Mouse (Mus musculus) limb, embryonic 12.5 days (tissue): ENCODE measurements around the gene Klhl36. TPM values are rescaled to one million over a fixed set of nuclear protein-coding genes. Genes with fewer than 3 reads are reported as not detected.
A peak's percentile ranks its signal among the peaks of the same experiment; 100 is the strongest.

Source experiments
- ATAC-seq: fragments of 200-750 bp; cut with Nextera tagmentation; 2 replicates; pipeline ENCODE4 v1.8.0; 2017; ENCODE audit warnings: low read depth, moderate TSS enrichment; ENCODE audit not compliant: insufficient number of reproducible peaks, insufficient read depth, low FRiP score, low TSS enrichment
- H3K27ac ChIP-seq: fragments of 300-500 bp; sonication (generic); 2 replicates; pipeline ENCODE4 v1.5.1; 2016; ENCODE audit warnings: mild to moderate bottlenecking, moderate library complexity
- H3K27me3 ChIP-seq: fragments of 300-500 bp; sonication (generic); 2 replicates; pipeline ENCODE4 v1.6.1; 2016; ENCODE audit warnings: mild to moderate bottlenecking, moderate library complexity
- H3K36me3 ChIP-seq: fragments of 300-500 bp; sonication (generic); 2 replicates; pipeline ENCODE4 v1.6.1; 2016; ENCODE audit warnings: mild to moderate bottlenecking, moderate library complexity
- H3K4me1 ChIP-seq: fragments of 300-500 bp; sonication (generic); replicated peaks from 2 replicates; pipeline ENCODE4 v1.6.1; 2016
- H3K4me2 ChIP-seq: fragments of 300-500 bp; sonication (generic); 2 replicates; pipeline ENCODE4 v1.6.1; 2016; ENCODE audit warnings: mild to moderate bottlenecking, moderate library complexity
- H3K4me3 ChIP-seq: fragments of 300-500 bp; sonication (generic); replicated peaks from 2 replicates; pipeline ENCODE4 v1.5.1; 2016; ENCODE audit warnings: mild to moderate bottlenecking
- H3K9ac ChIP-seq: fragments of 300-500 bp; sonication (generic); replicated peaks from 2 replicates; pipeline ENCODE4 v1.6.1; 2016; ENCODE audit warnings: mild to moderate bottlenecking, moderate library complexity
- H3K9me3 ChIP-seq: fragments of 300-500 bp; sonication (generic); 2 replicates; pipeline ENCODE4 v1.6.1; 2016; ENCODE audit warnings: mild to moderate bottlenecking, moderate library complexity
- WGBS: fragments of 180-500 bp; shearing (Covaris S2); methylation state at CpG from one replicate; pipeline ENCODE4 v1.1.7; 2016; 5-methylcytosine and 5-hydroxymethylcytosine counted together
- polyA plus RNA-seq: library from polyadenylated mRNA; unstranded; fragments of >200 nt; fragmentation: Nextera tagmentation; extraction: Ambion mirVana; gene quantifications from 2 replicates; pipeline ENCODE4 v1.2.1, GENCODE M21; 2016

The Klhl36 gene
- polyA plus RNA-seq, 1 experiment from 2014 or later, result 8.4 TPM

DNA sequence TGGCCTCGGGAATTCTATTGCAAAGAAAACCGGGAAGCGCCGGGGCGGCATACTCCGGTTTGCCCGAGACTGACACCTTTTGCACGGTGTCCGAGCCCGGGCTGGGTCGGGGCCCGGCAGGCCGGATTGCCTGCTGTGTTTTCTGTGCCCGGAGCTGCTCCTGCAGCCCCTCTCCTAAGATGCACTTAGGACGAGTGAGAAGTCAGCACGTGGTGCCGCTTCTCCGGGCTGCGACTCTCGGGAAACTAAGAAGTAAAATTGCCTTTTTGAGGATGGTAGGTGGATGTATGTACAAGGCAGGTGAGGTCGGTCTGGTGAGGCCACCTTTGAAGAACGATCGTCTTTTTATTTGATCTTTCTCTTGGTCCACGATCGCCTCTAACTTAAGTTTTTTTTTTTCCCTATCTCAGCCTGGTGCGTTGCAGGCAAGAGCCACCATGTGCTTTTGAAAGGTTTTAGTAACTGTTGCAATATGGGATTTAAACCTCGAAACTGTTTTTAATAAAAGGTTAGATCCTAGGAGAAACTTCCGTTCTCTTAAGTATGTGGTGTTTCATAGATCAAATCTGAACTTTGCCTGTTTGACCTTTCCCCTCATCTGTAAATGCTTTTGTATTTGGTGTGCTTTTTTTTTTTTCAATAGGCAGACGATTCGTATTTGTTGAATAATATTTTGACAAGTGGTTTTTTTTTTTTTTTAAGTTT, 49.3 kb downstream of the Klhl36 start:
- under 1% methylated on average over 30 of the region's 30 CpGs for WGBS
- ATAC-seq, result peak; percentile 49; the same call in 1 of the 2 replicates
- Histone ChIP-seq H3K4me1 (peaks cover 41% of the 10 kb centered on the region), H3K9me3 (no peaks in the 10 kb centered on the region), H3K36me3 (no peaks in the 10 kb centered on the region), H3K4me3 (peak overlapping the region; percentile 81), H3K9ac (peak overlapping the region; percentile 85), H3K4me2 (peak overlapping the region; percentile 80), H3K27ac (peak overlapping the region; percentile 93), H3K27me3 (peaks cover 5% of the 10 kb centered on the region; the same call in 1 of the 2 replicates)

DNA sequence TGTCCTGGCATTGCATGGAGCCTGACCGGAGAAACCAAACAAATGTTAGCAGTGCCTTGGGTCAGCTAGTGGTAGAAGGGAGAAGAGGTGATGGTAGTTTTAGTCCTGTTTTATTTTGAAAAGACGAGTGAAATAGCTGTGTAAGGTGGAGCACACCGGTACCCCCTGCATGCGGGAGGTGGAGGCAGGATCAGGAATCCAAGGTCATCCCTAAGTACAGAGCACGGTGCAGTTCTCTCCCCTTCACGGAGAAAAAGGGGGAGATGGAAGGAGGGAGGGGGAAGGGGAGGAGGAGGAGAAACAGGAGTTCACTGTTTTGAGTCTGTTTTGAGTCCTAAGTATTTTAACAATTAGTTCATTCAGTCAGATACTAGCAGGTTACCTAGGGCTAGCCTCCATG, 50.6 kb downstream of the Klhl36 start:
- Histone ChIP-seq H3K4me3 (peak overlapping the region; percentile 81), H3K9me3 (no peaks in the 10 kb centered on the region), H3K36me3 (no peaks in the 10 kb centered on the region), H3K27me3 (peaks cover 5% of the 10 kb centered on the region; the same call in 1 of the 2 replicates), H3K27ac (no peak overlapping the region), H3K9ac (no peak overlapping the region), H3K4me1 (peaks cover 49% of the 10 kb centered on the region), H3K4me2 (peak overlapping the region; percentile 80)
- WGBS, result 50% methylated on average over 6 of the region's 6 CpGs
- no peak for ATAC-seq

- Histone ChIP-seq H3K4me3 (0 out of 2 replicates have a peak overlapping the region, but pooled peaks have one; percentile 81), H3K4me2 (peak overlapping the region; percentile 80), H3K9me3 (no peaks in the 10 kb centered on the region), H3K27ac (no peak overlapping the region), H3K36me3 (peaks cover 2% of the 10 kb centered on the region), H3K27me3 (peaks cover 5% of the 10 kb centered on the region; the same call in 1 of the 2 replicates), H3K9ac (no peak overlapping the region), H3K4me1 (peaks cover 49% of the 10 kb centered on the region)
- 76% methylated on average over 3 of the region's 3 CpGs for WGBS
- no peak for ATAC-seq
Measured at GRCm38 (mm10) chr8:119913181-119913580, 51.1 kb downstream of the Klhl36 start.

DNA sequence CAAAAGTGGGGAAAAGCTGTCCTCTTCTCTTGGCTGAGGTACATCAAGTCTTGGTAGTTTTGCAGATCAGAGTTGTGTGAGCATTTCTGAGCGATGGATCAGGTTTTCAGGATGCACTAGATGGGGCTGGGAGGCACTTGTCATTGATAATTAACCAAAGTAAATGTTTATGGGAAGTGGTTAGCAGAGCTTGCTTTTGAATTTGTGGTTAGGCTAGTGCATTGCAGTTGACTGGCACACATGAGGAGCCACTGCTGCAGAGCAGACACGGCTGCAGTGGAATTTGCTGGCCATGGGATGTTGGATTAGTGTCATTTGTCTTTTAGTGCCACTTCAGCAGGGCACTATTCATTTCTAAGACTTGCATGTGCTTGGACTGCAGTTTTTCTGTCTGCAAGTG, 52.1 kb downstream of the Klhl36 start:
- H3K27ac ChIP-seq, result no peak overlapping the region
- H3K4me1 ChIP-seq, result peaks cover 49% of the 10 kb centered on the region
- no peak overlapping the region for H3K9ac ChIP-seq
- H3K9me3 ChIP-seq, result no peaks in the 10 kb centered on the region
- H3K27me3 ChIP-seq, result peaks cover 5% of the 10 kb centered on the region; the same call in 1 of the 2 replicates
- WGBS, result 69% methylated on average over 2 of the region's 2 CpGs
- H3K4me3 ChIP-seq, result no peak overlapping the region
- ATAC-seq, result no peak
- peaks cover 12% of the 10 kb centered on the region for H3K36me3 ChIP-seq
- H3K4me2 ChIP-seq, result no peak overlapping the region

DNA sequence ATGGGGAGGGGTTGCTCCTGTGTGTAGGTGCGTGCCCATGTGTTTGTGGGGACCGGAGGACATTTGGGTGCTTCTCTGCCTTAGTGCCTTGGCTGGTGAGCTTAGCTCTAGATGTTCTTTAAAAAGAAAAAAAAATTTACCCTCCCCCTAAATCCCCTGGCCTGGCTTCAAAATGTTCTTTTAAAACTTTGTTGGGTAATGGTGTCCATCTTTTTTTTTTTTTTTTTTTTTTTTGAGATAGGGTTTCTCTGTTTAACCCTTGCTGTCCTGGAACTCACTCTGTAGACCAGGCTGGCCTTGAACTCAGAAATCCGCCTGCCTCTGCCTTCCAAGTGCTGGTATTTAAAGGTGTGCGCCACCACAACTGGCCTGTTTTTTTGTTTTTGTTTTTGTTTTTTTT, 53.2 kb downstream of the Klhl36 start:
- Histone ChIP-seq H3K4me2 (no peak overlapping the region), H3K36me3 (peaks cover 14% of the 10 kb centered on the region), H3K4me1 (peaks cover 49% of the 10 kb centered on the region), H3K27ac (no peak overlapping the region), H3K27me3 (no peaks in the 10 kb centered on the region), H3K9ac (no peak overlapping the region), H3K9me3 (no peaks in the 10 kb centered on the region), H3K4me3 (no peak overlapping the region)
- WGBS, result 91% methylated on average over 4 of the region's 4 CpGs
- ATAC-seq, result no peak

GRCm38 (mm10) chr8:119916237-119916892, 54.3 kb downstream of the Klhl36 start:
- WGBS, result 82% methylated on average over 16 of the region's 16 CpGs
- Histone ChIP-seq H3K4me2 (no peak overlapping the region), H3K36me3 (peaks cover 20% of the 10 kb centered on the region), H3K4me1 (peaks cover 49% of the 10 kb centered on the region), H3K27ac (no peak overlapping the region), H3K27me3 (no peaks in the 10 kb centered on the region), H3K4me3 (no peak overlapping the region), H3K9ac (no peak overlapping the region; the same call in 1 of the 2 replicates), H3K9me3 (no peaks in the 10 kb centered on the region)
- ATAC-seq, result no peak

DNA sequence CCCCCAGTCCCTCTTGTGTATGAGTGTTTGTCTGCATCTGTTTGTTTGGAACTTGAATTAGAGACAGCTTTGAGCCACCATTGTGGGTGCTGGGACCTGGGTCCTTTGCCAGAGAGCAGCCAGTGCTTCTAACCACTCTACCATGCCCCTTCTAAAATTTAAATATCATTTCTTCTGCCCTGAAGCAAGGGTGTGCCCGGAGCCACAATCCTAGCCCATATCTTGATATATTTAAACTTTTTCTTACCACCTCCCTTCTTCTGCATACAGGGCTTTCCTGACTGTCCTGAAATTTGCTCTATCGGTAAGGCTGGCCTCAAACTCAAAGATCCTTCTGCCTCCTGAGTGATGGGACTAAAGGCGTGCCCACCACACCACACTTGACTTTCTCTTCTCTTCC, 55.3 kb downstream of the Klhl36 start:
- no peaks in the 10 kb centered on the region for H3K9me3 ChIP-seq
- no peaks in the 10 kb centered on the region for H3K27me3 ChIP-seq
- 96% methylated on average over 3 of the region's 3 CpGs for WGBS
- peaks cover 20% of the 10 kb centered on the region for H3K36me3 ChIP-seq
- H3K4me2 ChIP-seq, result no peak overlapping the region
- peaks cover 44% of the 10 kb centered on the region for H3K4me1 ChIP-seq
- no peak for ATAC-seq
- no peak overlapping the region for H3K9ac ChIP-seq
- no peak overlapping the region for H3K4me3 ChIP-seq
- no peak overlapping the region for H3K27ac ChIP-seq

- Histone ChIP-seq H3K9ac (no peak overlapping the region), H3K36me3 (peaks cover 20% of the 10 kb centered on the region), H3K9me3 (no peaks in the 10 kb centered on the region), H3K4me2 (no peak overlapping the region), H3K27ac (no peak overlapping the region), H3K4me3 (no peak overlapping the region), H3K27me3 (no peaks in the 10 kb centered on the region), H3K4me1 (peaks cover 38% of the 10 kb centered on the region)
- WGBS, result 79% methylated on average over 1 of the region's 1 CpGs
- ATAC-seq, result no peak
Measured at GRCm38 (mm10) chr8:119918155-119918567, 56.1 kb downstream of the Klhl36 start.

- peaks cover 6% of the 10 kb centered on the region for H3K4me1 ChIP-seq
- H3K36me3 ChIP-seq, result peaks cover 21% of the 10 kb centered on the region
- H3K9me3 ChIP-seq, result no peaks in the 10 kb centered on the region
- no peak for ATAC-seq
- H3K27me3 ChIP-seq, result no peaks in the 10 kb centered on the region
- H3K4me3 ChIP-seq, result no peak overlapping the region
- H3K27ac ChIP-seq, result no peak overlapping the region
- H3K4me2 ChIP-seq, result no peak overlapping the region
- no peak overlapping the region for H3K9ac ChIP-seq
- 89% methylated on average over 5 of the region's 5 CpGs for WGBS
Measured at GRCm38 (mm10) chr8:119923259-119923658, 61.2 kb downstream of the Klhl36 start.

DNA sequence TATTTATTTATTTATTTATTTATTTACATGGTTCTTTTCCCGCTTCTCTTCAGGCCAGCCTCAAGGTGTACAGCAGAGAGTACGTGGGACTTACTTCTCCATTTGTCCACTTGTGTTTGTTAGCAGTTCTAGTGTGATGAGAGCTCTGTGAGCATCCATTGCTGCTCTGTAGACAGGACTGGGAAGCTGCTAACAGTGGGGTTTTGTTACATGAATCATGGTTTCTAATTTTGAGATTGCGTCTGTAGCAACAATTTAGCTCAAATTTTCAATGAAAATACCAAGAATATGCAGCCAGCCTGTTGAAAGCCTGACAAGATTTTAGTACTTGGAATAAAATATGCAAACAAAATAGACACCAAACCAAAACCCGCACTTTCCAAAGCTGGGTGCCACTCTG, 63.4 kb downstream of the Klhl36 start:
- Histone ChIP-seq H3K27me3 (no peaks in the 10 kb centered on the region), H3K27ac (no peak overlapping the region), H3K4me3 (no peak overlapping the region), H3K4me2 (no peak overlapping the region), H3K9me3 (no peaks in the 10 kb centered on the region), H3K4me1 (peaks cover 6% of the 10 kb centered on the region), H3K9ac (no peak overlapping the region), H3K36me3 (0 out of 2 replicates have a peak, but pooled peaks cover 14% of the 10 kb centered on the region)
- WGBS, result 93% methylated on average over 4 of the region's 4 CpGs
- ATAC-seq, result no peak

DNA sequence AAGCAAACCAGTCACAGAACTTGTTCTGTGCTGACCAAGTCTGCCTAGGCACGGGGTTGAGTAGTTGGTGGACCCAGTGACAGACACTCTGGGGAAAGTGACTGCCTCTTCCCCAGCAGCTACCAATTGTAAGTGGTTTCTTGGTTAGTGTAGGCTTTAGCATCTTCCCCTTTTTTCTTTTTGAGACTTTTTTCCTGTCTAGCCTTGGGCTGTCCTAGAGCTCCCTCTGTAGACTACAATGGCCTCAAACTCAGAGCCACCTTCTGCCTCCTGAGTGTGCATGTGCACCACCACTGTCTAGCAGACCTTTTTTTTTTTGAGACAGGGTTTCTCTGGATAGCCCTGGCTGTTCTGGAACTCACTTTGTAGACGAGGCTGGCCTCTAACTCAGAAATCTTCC, 64.4 kb downstream of the Klhl36 start:
- peaks cover 6% of the 10 kb centered on the region for H3K4me1 ChIP-seq
- no peaks in the 10 kb centered on the region for H3K27me3 ChIP-seq
- H3K36me3 ChIP-seq, result 0 out of 2 replicates have a peak, but pooled peaks cover 8% of the 10 kb centered on the region
- ATAC-seq, result no peak
- H3K4me2 ChIP-seq, result no peak overlapping the region
- no peaks in the 10 kb centered on the region for H3K9me3 ChIP-seq
- H3K9ac ChIP-seq, result no peak overlapping the region
- WGBS, result 77% methylated on average over 2 of the region's 2 CpGs
- H3K4me3 ChIP-seq, result no peak overlapping the region
- H3K27ac ChIP-seq, result no peak overlapping the region
